Mouse (Mus musculus) small intestine, adult 2 months (tissue): ENCODE results near the gene Pomt2.

Experiments
- CTCF ChIP-seq: fragments of 200-500 bp; IDR thresholded peaks from 2 replicates; pipeline ENCODE4 v1.5.1; 2012; ENCODE audit warnings: low read depth, mild to moderate bottlenecking, control low read depth, inconsistent platforms, low read length, moderate library complexity, mixed read lengths; ENCODE audit not compliant: insufficient replicate concordance, insufficient read length; ENCODE audit errors: extremely low read depth
- POLR2A ChIP-seq: fragments of 200-500 bp; IDR thresholded peaks from 2 replicates; pipeline ENCODE4 v1.6.1; 2012; ENCODE audit warnings: low read depth, mild to moderate bottlenecking, control low read depth, inconsistent platforms, low read length, moderate library complexity

DNA sequence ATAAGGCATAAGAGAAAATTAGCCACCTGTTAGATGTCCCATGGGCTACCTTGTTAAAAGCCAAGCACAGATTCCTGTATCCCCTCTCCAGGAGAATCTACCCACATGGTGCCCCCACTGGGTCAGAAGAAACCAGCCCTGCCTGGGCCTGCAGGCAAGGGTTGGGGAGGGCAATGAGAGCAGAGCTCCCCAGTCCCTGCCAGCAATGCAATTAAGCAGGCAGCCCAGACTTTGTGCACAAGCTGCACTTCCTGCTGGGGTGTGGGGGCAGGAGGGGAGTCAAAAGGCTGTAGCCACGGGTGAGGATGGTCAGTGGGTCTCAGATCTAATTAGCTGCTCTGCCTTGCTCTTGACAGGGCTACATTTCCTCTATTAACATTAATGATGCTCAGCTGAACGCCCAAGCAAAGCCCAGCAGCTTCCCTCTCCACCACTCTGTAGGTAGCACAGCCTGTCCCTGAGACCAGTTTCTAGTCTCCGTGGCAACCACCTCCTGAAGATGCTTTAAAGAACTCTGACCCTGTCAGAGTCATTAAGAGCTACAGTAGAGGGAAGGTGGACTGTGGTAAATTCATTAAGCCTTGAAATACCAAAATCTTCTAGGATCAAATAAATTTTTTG is 40.3 kb downstream of the Pomt2 start:
- no peak for TF ChIP-seq CTCF
- no peak for TF ChIP-seq POLR2A
